Mouse (Mus musculus): ENCODE results near the gene Rplp1. TPM values are rescaled to one million over a fixed set of nuclear protein-coding genes. Genes with fewer than 3 reads are reported as not detected.
A peak's percentile ranks its signal among the peaks of the same experiment; 100 is the strongest.

Gene Rplp1
- polyA plus RNA-seq, 1 experiment from 2014 or later, result 2,139 TPM

- Histone ChIP-seq H3K4me2 (no peak overlapping the region), H3K27me3 (replicated peaks; ENCODE audit: control insufficient read depth, insufficient read depth, low read length) (no peaks in the 10 kb centered on the region), H3K4me1 (replicated peaks; ENCODE audit: control insufficient read depth, insufficient read depth, low read length) (peaks cover 16% of the 10 kb centered on the region), H3K4me3 (ENCODE audit: low read depth, low read length) (no peak overlapping the region), H3K9ac (ENCODE audit: low read depth, low read length) (no peak overlapping the region), H3K36me3 (ENCODE audit: control insufficient read depth, insufficient read depth, low read length) (peaks cover 37% of the 10 kb centered on the region), H3K9me3 (ENCODE audit: control insufficient read depth, low read length) (no peaks in the 10 kb centered on the region), H3K27ac (ENCODE audit: low read depth, low read length) (no peak overlapping the region)
- DNase-seq (ENCODE audit: low spot score) (no peak), ATAC-seq (replicated peaks; ENCODE audit: low FRiP score) (no peak)
- 89% methylated on average over 6 of the region's 6 CpGs for WGBS
Measured at GRCm38 (mm10) chr9:61917436-61917835, 3.1 kb upstream of the Rplp1 start.

- 47% methylated on average over 3 of the region's 3 CpGs for WGBS
- peaks cover 20% of the 10 kb centered on the region for H3K4me1 ChIP-seq (replicated peaks; ENCODE audit: control insufficient read depth, insufficient read depth, low read length)
- DNase-seq (ENCODE audit: low spot score), result no peak
Measured at GRCm38 (mm10) chr9:61916986-61917385, 2.6 kb upstream of the Rplp1 start.

GRCm38 (mm10) chr9:61915393-61916005 is 1.2 kb upstream of the Rplp1 start:
- ATAC-seq (replicated peaks; ENCODE audit: low FRiP score), result no peak
- H3K4me1 ChIP-seq (replicated peaks; ENCODE audit: control insufficient read depth, insufficient read depth, low read length), result peaks cover 22% of the 10 kb centered on the region
- peak overlapping the region; percentile 99 for H3K9ac ChIP-seq (ENCODE audit: low read depth, low read length)
- H3K4me2 ChIP-seq, result peak overlapping the region; percentile 98
- H3K4me3 ChIP-seq (ENCODE audit: low read depth, low read length), result peak overlapping the region; percentile 96
- 56% methylated on average over 4 of the region's 4 CpGs for WGBS
- peaks cover 35% of the 10 kb centered on the region for H3K36me3 ChIP-seq (ENCODE audit: control insufficient read depth, insufficient read depth, low read length)
- no peak for DNase-seq (ENCODE audit: low spot score)
- H3K9me3 ChIP-seq (ENCODE audit: control insufficient read depth, low read length), result no peaks in the 10 kb centered on the region
- H3K27me3 ChIP-seq (replicated peaks; ENCODE audit: control insufficient read depth, insufficient read depth, low read length), result no peaks in the 10 kb centered on the region
- peak overlapping the region; percentile 100 for H3K27ac ChIP-seq (ENCODE audit: low read depth, low read length)

More at GRCm38 (mm10) chr9:61916986-61917385, 2.6 kb upstream of the Rplp1 start:
- Histone ChIP-seq H3K27ac (ENCODE audit: low read depth, low read length) (no peak overlapping the region), H3K9ac (ENCODE audit: low read depth, low read length) (no peak overlapping the region), H3K9me3 (ENCODE audit: control insufficient read depth, low read length) (no peaks in the 10 kb centered on the region), H3K4me3 (ENCODE audit: low read depth, low read length) (no peak overlapping the region), H3K36me3 (ENCODE audit: control insufficient read depth, insufficient read depth, low read length) (peaks cover 37% of the 10 kb centered on the region), H3K4me2 (no peak overlapping the region), H3K27me3 (replicated peaks; ENCODE audit: control insufficient read depth, insufficient read depth, low read length) (no peaks in the 10 kb centered on the region)
- no peak for ATAC-seq (replicated peaks; ENCODE audit: low FRiP score)

- ATAC-seq (replicated peaks; ENCODE audit: low FRiP score) (no peak), DNase-seq (ENCODE audit: low spot score) (no peak)
- H3K9me3 ChIP-seq (ENCODE audit: control insufficient read depth, low read length), result no peaks in the 10 kb centered on the region
- H3K4me1 ChIP-seq (replicated peaks; ENCODE audit: control insufficient read depth, insufficient read depth, low read length), result peaks cover 20% of the 10 kb centered on the region
- 4% methylated on average over 13 of the region's 13 CpGs for WGBS
- no peaks in the 10 kb centered on the region for H3K27me3 ChIP-seq (replicated peaks; ENCODE audit: control insufficient read depth, insufficient read depth, low read length)
- peaks cover 35% of the 10 kb centered on the region for H3K36me3 ChIP-seq (ENCODE audit: control insufficient read depth, insufficient read depth, low read length)
- peak overlapping the region; percentile 96 for H3K4me3 ChIP-seq (ENCODE audit: low read depth, low read length)
- peak overlapping the region; percentile 100 for H3K27ac ChIP-seq (ENCODE audit: low read depth, low read length)
- peak overlapping the region; percentile 99 for H3K9ac ChIP-seq (ENCODE audit: low read depth, low read length)
- H3K4me2 ChIP-seq, result peak overlapping the region; percentile 98
Measured at GRCm38 (mm10) chr9:61914917-61915300, 567 bp upstream of the Rplp1 start.

GRCm38 (mm10) chr9:61911300-61912128 is 2.8 kb downstream of the Rplp1 start:
- peak overlapping the region; percentile 17; the same call in 1 of the 2 replicates for H3K4me3 ChIP-seq (ENCODE audit: low read depth, low read length)
- no peaks in the 10 kb centered on the region for H3K9me3 ChIP-seq (ENCODE audit: control insufficient read depth, low read length)
- H3K27ac ChIP-seq (ENCODE audit: low read depth, low read length), result peak overlapping the region; percentile 100
- DNase-seq (ENCODE audit: low spot score), result peak; percentile 51
- no peaks in the 10 kb centered on the region for H3K27me3 ChIP-seq (replicated peaks; ENCODE audit: control insufficient read depth, insufficient read depth, low read length)
- peaks cover 23% of the 10 kb centered on the region for H3K4me1 ChIP-seq (replicated peaks; ENCODE audit: control insufficient read depth, insufficient read depth, low read length)
- WGBS, result 31% methylated on average over 6 of the region's 6 CpGs
- H3K9ac ChIP-seq (ENCODE audit: low read depth, low read length), result peak overlapping the region; percentile 99
- H3K36me3 ChIP-seq (ENCODE audit: control insufficient read depth, insufficient read depth, low read length), result peaks cover 23% of the 10 kb centered on the region
- ATAC-seq (replicated peaks; ENCODE audit: low FRiP score), result peak; percentile 11; the same call in 1 of the 2 replicates
- H3K4me2 ChIP-seq, result peak overlapping the region; percentile 81

- Histone ChIP-seq H3K36me3 (ENCODE audit: control insufficient read depth, insufficient read depth, low read length) (peaks cover 23% of the 10 kb centered on the region), H3K27ac (ENCODE audit: low read depth, low read length) (0 out of 2 replicates have a peak overlapping the region, but pooled peaks have one; percentile 100), H3K4me1 (replicated peaks; ENCODE audit: control insufficient read depth, insufficient read depth, low read length) (peaks cover 19% of the 10 kb centered on the region), H3K9me3 (ENCODE audit: control insufficient read depth, low read length) (no peaks in the 10 kb centered on the region), H3K27me3 (replicated peaks; ENCODE audit: control insufficient read depth, insufficient read depth, low read length) (no peaks in the 10 kb centered on the region), H3K9ac (ENCODE audit: low read depth, low read length) (no peak overlapping the region), H3K4me2 (no peak overlapping the region), H3K4me3 (ENCODE audit: low read depth, low read length) (no peak overlapping the region)
- DNase-seq (ENCODE audit: low spot score), result peak; percentile 71
- 23% methylated on average over 20 of the region's 20 CpGs for WGBS
- peak; percentile 42 for ATAC-seq (replicated peaks; ENCODE audit: low FRiP score)
Measured at GRCm38 (mm10) chr9:61910526-61911256, 3.7 kb downstream of the Rplp1 start.

- Histone ChIP-seq H3K27ac (ENCODE audit: low read depth, low read length) (no peak overlapping the region), H3K36me3 (ENCODE audit: control insufficient read depth, insufficient read depth, low read length) (peaks cover 23% of the 10 kb centered on the region), H3K4me3 (ENCODE audit: low read depth, low read length) (no peak overlapping the region), H3K9me3 (ENCODE audit: control insufficient read depth, low read length) (no peaks in the 10 kb centered on the region), H3K27me3 (replicated peaks; ENCODE audit: control insufficient read depth, insufficient read depth, low read length) (no peaks in the 10 kb centered on the region), H3K9ac (ENCODE audit: low read depth, low read length) (no peak overlapping the region), H3K4me2 (no peak overlapping the region), H3K4me1 (replicated peaks; ENCODE audit: control insufficient read depth, insufficient read depth, low read length) (peaks cover 19% of the 10 kb centered on the region)
- ATAC-seq (replicated peaks; ENCODE audit: low FRiP score), result no peak
- no peak for DNase-seq (ENCODE audit: low spot score)
- 68% methylated on average over 1 of the region's 1 CpGs for WGBS
Measured at GRCm38 (mm10) chr9:61909633-61910032, 4.7 kb downstream of the Rplp1 start.

GRCm38 (mm10) chr9:61908832-61909407 is 5.4 kb downstream of the Rplp1 start:
- no peak for ATAC-seq (replicated peaks; ENCODE audit: low FRiP score)

More at GRCm38 (mm10) chr9:61908832-61909407, 5.4 kb downstream of the Rplp1 start:
- DNase-seq (ENCODE audit: low spot score), result no peak
- H3K36me3 ChIP-seq (ENCODE audit: control insufficient read depth, insufficient read depth, low read length), result peaks cover 23% of the 10 kb centered on the region
- H3K27me3 ChIP-seq (replicated peaks; ENCODE audit: control insufficient read depth, insufficient read depth, low read length), result no peaks in the 10 kb centered on the region
- no peaks in the 10 kb centered on the region for H3K9me3 ChIP-seq (ENCODE audit: control insufficient read depth, low read length)
- H3K4me1 ChIP-seq (replicated peaks; ENCODE audit: control insufficient read depth, insufficient read depth, low read length), result peaks cover 19% of the 10 kb centered on the region
- no peak overlapping the region for H3K9ac ChIP-seq (ENCODE audit: low read depth, low read length)
- no peak overlapping the region for H3K27ac ChIP-seq (ENCODE audit: low read depth, low read length)
- H3K4me2 ChIP-seq, result no peak overlapping the region
- 88% methylated on average over 11 of the region's 11 CpGs for WGBS
- H3K4me3 ChIP-seq (ENCODE audit: low read depth, low read length), result no peak overlapping the region
